Mouse (Mus musculus): ENCODE measurements around the gene Usp33. TPM values are rescaled to one million over a fixed set of nuclear protein-coding genes. Genes with fewer than 3 reads are reported as not detected.

Gene Usp33
- polyA plus RNA-seq, 2 experiments from 2014 or later = 29.7 to 33.0 TPM

DNA sequence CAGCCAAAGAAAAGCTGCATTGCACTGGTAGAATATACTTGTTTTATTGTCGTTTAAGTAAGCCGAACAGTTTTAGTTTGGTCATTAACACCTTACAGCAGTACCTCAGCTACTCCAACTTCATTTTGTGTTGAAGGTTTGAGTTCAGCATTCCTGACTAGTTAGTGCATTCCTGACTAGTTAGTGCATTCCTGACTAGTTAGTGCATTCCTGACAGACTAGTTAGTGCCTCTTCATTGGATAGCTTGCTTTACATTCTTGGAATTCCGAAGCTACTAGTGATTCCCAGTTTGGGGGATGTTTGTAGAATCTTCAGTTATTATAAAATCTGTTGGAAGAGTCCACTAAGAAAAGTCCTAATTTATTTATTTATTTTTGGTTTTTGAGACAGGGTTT is 56.4 kb downstream of the Usp33 start:
- ATAC-seq = no peak

- no peak for ATAC-seq
Observed at GRCm38 (mm10) chr3:152403827-152404226, 57.5 kb downstream of the Usp33 start.

- no peak for ATAC-seq
Observed at GRCm38 (mm10) chr3:152405420-152405819, 59.1 kb downstream of the Usp33 start.

DNA sequence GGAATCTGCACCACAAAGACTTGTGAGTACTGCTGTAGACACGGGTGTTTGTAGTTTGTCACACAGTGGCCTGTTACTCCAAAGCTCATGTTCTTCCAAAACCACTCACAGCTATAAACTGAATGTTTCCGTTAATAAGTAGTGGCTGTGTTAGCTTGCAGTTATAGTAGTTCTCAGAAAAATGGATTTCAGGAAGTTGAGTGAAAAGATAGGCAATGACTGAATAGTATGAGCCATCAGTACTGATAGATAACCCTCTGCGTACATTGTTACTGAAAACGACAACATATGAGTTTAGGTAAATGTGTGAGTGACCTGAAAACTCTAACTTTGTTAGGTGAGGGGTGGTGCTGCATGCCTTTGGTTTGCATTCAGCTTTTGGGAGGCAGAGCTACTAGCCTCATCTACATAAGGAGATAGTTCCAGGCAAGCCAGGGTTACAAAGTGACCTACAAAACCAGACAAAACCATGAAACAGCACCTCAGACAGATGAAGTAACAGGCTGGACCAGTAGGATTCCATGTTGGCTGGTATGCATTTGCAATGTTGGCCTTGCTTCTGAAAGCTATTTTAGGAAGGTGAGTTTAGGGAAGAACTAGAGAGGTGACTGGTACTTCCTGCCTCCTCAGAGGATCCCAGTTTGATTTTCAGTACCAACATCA is 59.8 kb downstream of the Usp33 start:
- peak; percentile 19 for ATAC-seq

- ATAC-seq = no peak
Observed at GRCm38 (mm10) chr3:152410980-152411551, 64.8 kb downstream of the Usp33 start.

GRCm38 (mm10) chr3:152412362-152412761 is 66.1 kb downstream of the Usp33 start:
- ATAC-seq = no peak

- ATAC-seq = no peak
Observed at GRCm38 (mm10) chr3:152428925-152429324, 82.6 kb downstream of the Usp33 start.

DNA sequence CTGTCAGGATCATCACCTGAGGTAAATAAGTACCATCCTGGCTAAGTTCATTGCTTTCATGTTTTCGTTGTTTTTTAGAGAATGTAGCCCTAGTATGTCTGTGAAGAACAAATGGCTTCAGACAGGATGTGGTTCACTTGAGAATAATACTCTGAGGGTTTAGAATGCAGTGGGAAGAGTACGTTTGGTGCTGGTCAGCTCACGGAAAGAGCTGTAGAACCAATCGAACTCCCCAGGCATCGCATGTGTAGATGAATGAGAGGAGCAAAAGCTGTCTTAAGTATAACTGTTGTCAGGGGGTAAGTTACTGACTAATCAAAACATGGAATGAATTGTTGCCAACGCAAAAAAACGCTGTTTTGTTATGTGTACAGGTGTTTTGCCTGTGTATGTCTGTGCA is 86.4 kb downstream of the Usp33 start:
- peak; percentile 69 for ATAC-seq

GRCm38 (mm10) chr3:152435590-152435989 is 89.3 kb downstream of the Usp33 start:
- ATAC-seq = no peak

GRCm38 (mm10) chr3:152438068-152438467 is 91.8 kb downstream of the Usp33 start:
- ATAC-seq = no peak

- peak; percentile 75 for ATAC-seq
Observed at GRCm38 (mm10) chr3:152442795-152443194, 96.5 kb downstream of the Usp33 start.

Other genes with a start within 250 kb of the Usp33 start
- not detected for gene Gipc2, start 180.2 kb upstream of the Usp33 start, polyA plus RNA-seq (2017; shearing (Covaris generic))
- gene Dnajb4, start 136.2 kb upstream of the Usp33 start, polyA plus RNA-seq (2017; shearing (Covaris generic)) = 1 to 10 TPM; 5.2 to 6.0 TPM
- 100 to 1,000 TPM; 222 to 239 TPM for gene Fubp1, start 136.1 kb upstream of the Usp33 start, polyA plus RNA-seq (2017; shearing (Covaris generic))
- 1 to 10 TPM in 1 of 2 experiments, not detected in 1; 2.9 TPM for gene Nexn, start 80.1 kb upstream of the Usp33 start, polyA plus RNA-seq (2017; shearing (Covaris generic))
- gene Miga1, start 6.1 kb upstream of the Usp33 start, polyA plus RNA-seq (2017; shearing (Covaris generic)) = 1 to 10 TPM; 4.6 to 4.7 TPM
- 10 to 100 TPM; 22.2 to 29.7 TPM for gene Zzz3, start 49.0 kb downstream of the Usp33 start, polyA plus RNA-seq (2017; shearing (Covaris generic))